Mouse (Mus musculus): ENCODE results near the gene C1galt1.

DNA sequence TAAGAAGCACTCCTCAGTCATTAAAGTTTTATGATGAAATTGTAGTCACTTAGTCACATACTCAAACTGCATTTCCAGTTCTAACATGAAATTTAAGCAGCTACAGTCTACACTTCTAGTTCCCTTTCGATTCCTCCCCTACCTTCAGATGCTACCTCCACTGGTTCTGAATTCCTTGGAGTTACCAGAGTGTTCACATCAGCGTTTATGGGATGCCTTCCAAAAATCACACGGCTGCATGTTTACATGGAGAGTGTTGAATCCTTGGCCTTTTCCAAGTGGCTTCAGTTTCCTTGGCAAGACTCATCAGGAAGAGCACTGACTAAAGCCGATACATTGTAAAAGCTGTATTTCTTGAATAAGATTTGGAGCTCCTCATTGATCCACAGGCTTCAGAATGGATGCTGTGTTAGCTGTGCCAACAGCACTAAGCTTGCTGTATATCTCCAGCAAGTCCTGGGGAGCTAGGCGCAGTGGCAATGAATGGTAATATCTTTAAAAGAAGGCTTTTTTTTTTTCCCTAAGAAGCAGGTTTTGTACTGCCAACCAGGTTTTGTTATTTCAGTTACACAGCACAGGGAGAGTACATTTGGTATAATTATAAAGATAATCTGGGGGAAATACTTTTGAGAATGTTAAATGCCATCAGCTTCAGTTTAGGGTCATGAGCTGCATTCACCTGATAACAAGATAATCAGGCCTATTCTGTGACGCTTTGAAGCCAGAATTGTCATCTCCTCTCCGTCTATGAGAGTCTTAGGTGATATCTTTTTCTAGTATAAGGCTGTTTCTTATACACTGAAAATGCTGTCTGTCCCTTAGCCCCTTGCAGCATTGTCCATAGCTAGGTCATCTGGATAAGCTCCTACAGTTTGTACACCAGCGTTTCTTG lies 13.0 kb downstream of the C1galt1 start:
- TF ChIP-seq CTCF (IDR thresholded peaks at IDR 0.05; ENCODE audit: extremely low read depth, insufficient read length, insufficient replicate concordance, low read depth, low read length) (no peak), POLR2A (IDR thresholded peaks at IDR 0.05; ENCODE audit: low read depth, low read length) (no peak)
